Mouse (Mus musculus): ENCODE data around the gene Miox.
A peak's percentile ranks its signal among the peaks of the same experiment; 100 is the strongest.

The Miox gene

GRCm38 (mm10) chr15:89363051-89363450 is 28.9 kb downstream of the Miox start:
- DNase-seq (ENCODE audit: low read depth, low spot score), result no peak

- no peak for DNase-seq (ENCODE audit: low read depth, low spot score)
Measured at GRCm38 (mm10) chr15:89365141-89365551, 30.9 kb downstream of the Miox start.

- DNase-seq (ENCODE audit: low read depth, low spot score), result no peak
Measured at GRCm38 (mm10) chr15:89372068-89372467, 37.9 kb downstream of the Miox start.

GRCm38 (mm10) chr15:89372536-89372935 is 38.3 kb downstream of the Miox start:
- DNase-seq (ENCODE audit: low read depth, low spot score), result no peak

GRCm38 (mm10) chr15:89373027-89373761 is 39.0 kb downstream of the Miox start:
- peak; percentile 94 for DNase-seq (ENCODE audit: low read depth, low spot score)

GRCm38 (mm10) chr15:89373762-89374248 is 39.6 kb downstream of the Miox start, which contains the start of gene Sco2:
Sco2 (minus strand) TSS chr15:89373846.
- peak; percentile 93 for DNase-seq (ENCODE audit: low read depth, low spot score)

- no peak for DNase-seq (ENCODE audit: low read depth, low spot score)
Measured at GRCm38 (mm10) chr15:89374340-89374739, 40.1 kb downstream of the Miox start.

GRCm38 (mm10) chr15:89374801-89375534 is 40.8 kb downstream of the Miox start:
- no peak for DNase-seq (ENCODE audit: low read depth, low spot score)

GRCm38 (mm10) chr15:89376040-89376439 is 41.8 kb downstream of the Miox start:
- DNase-seq (ENCODE audit: low read depth, low spot score), result no peak

GRCm38 (mm10) chr15:89376957-89377356 is 42.8 kb downstream of the Miox start, which contains the start of gene Tymp:
Tymp (minus strand) TSS chr15:89377039.
- DNase-seq (ENCODE audit: low read depth, low spot score), result no peak

- DNase-seq (ENCODE audit: low read depth, low spot score), result no peak
Measured at GRCm38 (mm10) chr15:89377362-89377761, 43.2 kb downstream of the Miox start.

GRCm38 (mm10) chr15:89377938-89378828 is 44.0 kb downstream of the Miox start:
- DNase-seq (ENCODE audit: low read depth, low spot score), result no peak

- DNase-seq (ENCODE audit: low read depth, low spot score), result no peak
Measured at GRCm38 (mm10) chr15:89378831-89379401, 44.7 kb downstream of the Miox start, which contains the start of gene Odf3b. Odf3b (minus strand) TSS chr15:89379282.

GRCm38 (mm10) chr15:89379429-89379828 is 45.2 kb downstream of the Miox start:
- DNase-seq (ENCODE audit: low read depth, low spot score), result no peak

- no peak for DNase-seq (ENCODE audit: low read depth, low spot score)
Measured at GRCm38 (mm10) chr15:89384617-89385016, 50.4 kb downstream of the Miox start, which contains the start of gene Klhdc7b. Klhdc7b (plus strand) TSS chr15:89384917.
